In genomic region chr11:58211062-58211681, GRCm38 (mm10) we compare ENCODE assay signal across 11 mouse cellular contexts. TPM values are rescaled to one million over a fixed set of nuclear protein-coding genes. Genes with fewer than 3 reads are reported as not detected.
DNase-seq lines count a peak whose midpoint lies in the region; ATAC-seq and TF ChIP-seq lines count a peak whose summit lies in the region.
"Had no signal": no experiment of that assay in that cellular context is flagged by ENCODE, and none has a peak within 500 bp of the region (broad histone marks: within the 10 kb centered on the region; RNA-seq: fewer than 3 reads in every experiment).

No protein-coding gene starts in this region.

- H3K4me3 ChIP-seq in forebrain, embryonic 10.5 days = no peak overlapping the region
- no peak overlapping the region for H3K4me3 ChIP-seq in forebrain, embryonic 11.5 days (ENCODE audit: low read depth, low read length)
- H3K4me3 ChIP-seq in liver, embryonic 14.5 days (ENCODE audit: insufficient read depth in 1 of 2, low read depth in 2 of 2, low read length in 2 of 2) = no peak overlapping the region
- H3K4me3 ChIP-seq in midbrain, embryonic 15.5 days = no peak overlapping the region
- H3K4me3 ChIP-seq: lung, embryonic 15.5 days had no signal

- no peaks in the 10 kb centered on the region for H3K36me3 ChIP-seq in forebrain, embryonic 10.5 days (replicated peaks)
- no peaks in the 10 kb centered on the region for H3K36me3 ChIP-seq in forebrain, embryonic 11.5 days (ENCODE audit: control insufficient read depth, insufficient read depth, low read length)
- H3K36me3 ChIP-seq in liver, embryonic 14.5 days (replicated peaks; ENCODE audit: control insufficient read depth, insufficient read depth, low read depth) = no peaks in the 10 kb centered on the region
- no peaks in the 10 kb centered on the region for H3K36me3 ChIP-seq in midbrain, embryonic 15.5 days (replicated peaks)
- H3K36me3 ChIP-seq: lung, embryonic 15.5 days had no signal

- 19% methylated on average over 9 of the region's 9 CpGs for WGBS in forebrain, embryonic 10.5 days
- WGBS in forebrain, embryonic 11.5 days = 23% methylated on average over 9 of the region's 9 CpGs
- WGBS in liver, embryonic 14.5 days (ENCODE audit: insufficient replicate concordance) = 20% methylated on average over 9 of the region's 9 CpGs
- WGBS in midbrain, embryonic 15.5 days = 28% methylated on average over 9 of the region's 9 CpGs

- H3K9me3 ChIP-seq in forebrain, embryonic 10.5 days = no peaks in the 10 kb centered on the region
- no peaks in the 10 kb centered on the region for H3K9me3 ChIP-seq in forebrain, embryonic 11.5 days (ENCODE audit: control insufficient read depth, low read length)
- H3K9me3 ChIP-seq in liver, embryonic 14.5 days (ENCODE audit: control insufficient read depth, low read length) = no peaks in the 10 kb centered on the region
- H3K9me3 ChIP-seq in midbrain, embryonic 15.5 days = no peaks in the 10 kb centered on the region
- H3K9me3 ChIP-seq: lung, embryonic 15.5 days had no signal

- no peak overlapping the region for H3K9ac ChIP-seq in forebrain, embryonic 11.5 days (ENCODE audit: low read length)
- H3K9ac ChIP-seq in liver, embryonic 14.5 days (replicated peaks) = peak overlapping the region; percentile 1
- H3K9ac ChIP-seq in midbrain, embryonic 15.5 days = no peak overlapping the region
- H3K9ac ChIP-seq: lung, embryonic 15.5 days had no signal

- H3K27ac ChIP-seq in forebrain, embryonic 10.5 days = 0 out of 2 replicates have a peak overlapping the region, but pooled peaks have one; percentile 48
- H3K27ac ChIP-seq in forebrain, embryonic 11.5 days (ENCODE audit: low read depth, low read length) = no peak overlapping the region
- peak overlapping the region; percentile 28 for H3K27ac ChIP-seq in liver, embryonic 14.5 days
- H3K27ac ChIP-seq in midbrain, embryonic 15.5 days = no peak overlapping the region
- H3K27ac ChIP-seq: lung, embryonic 15.5 days had no signal

- H3K27me3 ChIP-seq in forebrain, embryonic 10.5 days (ENCODE audit: poor library complexity, severe bottlenecking) = peaks cover 9% of the 10 kb centered on the region
- no peaks in the 10 kb centered on the region for H3K27me3 ChIP-seq in forebrain, embryonic 11.5 days (ENCODE audit: control insufficient read depth, insufficient read depth, low read length)
- no peaks in the 10 kb centered on the region for H3K27me3 ChIP-seq in liver, embryonic 14.5 days (ENCODE audit: control insufficient read depth, insufficient read depth, low read length)
- H3K27me3 ChIP-seq in midbrain, embryonic 15.5 days (replicated peaks) = no peaks in the 10 kb centered on the region
- H3K27me3 ChIP-seq: lung, embryonic 15.5 days had no signal

- TF ChIP-seq CTCF in liver, embryonic 14.5 days (IDR thresholded peaks at IDR 0.05; ENCODE audit: low read depth) = no peak

- DNase-seq in forebrain, embryonic 10.5 days (ENCODE audit: extremely low spot score, low spot score) = no peak
- no peak for DNase-seq in forebrain, embryonic 11.5 days (ENCODE audit: low spot score)
- peak; percentile 19 for DNase-seq in 3T3-L1 (ENCODE audit: low read depth, low spot score)
- DNase-seq in liver, embryonic 14.5 days (ENCODE audit: low read depth in 3 of 3, low spot score in 3 of 3) = no peak
- DNase-seq in adrenal gland, adult 8-10 months = no peak
- DNase-seq in right cerebral cortex, adult 18-20 months = no peak
- DNase-seq: B cell, adult 2 months; kidney, adult 2 months had no signal

- peaks cover 20% of the 10 kb centered on the region for H3K4me1 ChIP-seq in forebrain, embryonic 10.5 days
- no peaks in the 10 kb centered on the region; the same call in 1 of the 2 replicates for H3K4me1 ChIP-seq in forebrain, embryonic 11.5 days (replicated peaks; ENCODE audit: control insufficient read depth, insufficient read depth, low read length)
- H3K4me1 ChIP-seq in liver, embryonic 14.5 days (replicated peaks; ENCODE audit: control insufficient read depth in 2 of 2, insufficient read depth in 2 of 2, low read length in 1 of 2) = peaks cover 25 to 36% of the 10 kb centered on the region in 2 experiments
- H3K4me1 ChIP-seq in midbrain, embryonic 15.5 days = no peaks in the 10 kb centered on the region

- no peak for ATAC-seq in forebrain, embryonic 11.5 days (replicated peaks; ENCODE audit: low FRiP score)
- peak; percentile 26 for ATAC-seq in common myeloid progenitor, adult 5-6 weeks (replicated peaks; ENCODE audit: low read depth, poor library complexity, severe bottlenecking)
- no peak for ATAC-seq in liver, embryonic 14.5 days (ENCODE audit: insufficient read depth)
- ATAC-seq in midbrain, embryonic 15.5 days (replicated peaks) = no peak

- no peak overlapping the region for H3K4me2 ChIP-seq in forebrain, embryonic 11.5 days (ENCODE audit: low read depth, low read length, severe bottlenecking)
- peak overlapping the region; percentile 32 for H3K4me2 ChIP-seq in liver, embryonic 14.5 days (ENCODE audit: low read depth)
- H3K4me2 ChIP-seq in midbrain, embryonic 15.5 days = no peak overlapping the region
- H3K4me2 ChIP-seq: lung, embryonic 15.5 days had no signal

- no peak for TF ChIP-seq EP300 in liver, embryonic 14.5 days (IDR thresholded peaks at IDR 0.05; ENCODE audit: low read depth)

RNA-seq across cellular contexts. Expression of gene Irgm2, which starts 11.8 kb away (rescaled TPM):
- polyA plus RNA-seq in forebrain, embryonic 10.5 days (2016; fragmentation: Nextera tagmentation; extraction: Ambion mirVana) = 0.20 and 0.26 TPM in 2 replicates
- 0.28 and 0.47 TPM in 2 replicates for polyA plus RNA-seq in forebrain, embryonic 11.5 days (2014; fragmentation: Nextera tagmentation; extraction: Ambion mirVana)
- total RNA-seq in common myeloid progenitor, adult 5-6 weeks (2017) = 4.6 and 7.8 TPM in 2 replicates
- polyA plus RNA-seq in liver, embryonic 14.5 days (2012; rRNA removed) = 2.4 and 2.8 TPM in 2 replicates
- polyA plus RNA-seq in liver, embryonic 14.5 days (2014; fragmentation: Nextera tagmentation; extraction: Ambion mirVana) = 2.6 and 3.0 TPM in 2 replicates
- 10 to 100 TPM; 14.7 to 19.4 (median 17.3) TPM for total RNA-seq in adrenal gland, adult 8-10 months (2022)
- 1.2 and 2.0 TPM in 2 replicates for polyA plus RNA-seq in midbrain, embryonic 15.5 days (2015; fragmentation: Nextera tagmentation; extraction: Ambion mirVana)

RNA-seq across cellular contexts. Expression of gene Igtp, which starts 11.8 kb away (rescaled TPM):
- polyA plus RNA-seq in forebrain, embryonic 10.5 days (2016; fragmentation: Nextera tagmentation; extraction: Ambion mirVana) = 1.2 and 1.7 TPM in 2 replicates
- polyA plus RNA-seq in forebrain, embryonic 11.5 days (2014; fragmentation: Nextera tagmentation; extraction: Ambion mirVana) = 2.0 and 2.3 TPM in 2 replicates
- 15.2 and 15.4 TPM in 2 replicates for total RNA-seq in common myeloid progenitor, adult 5-6 weeks (2017)
- polyA plus RNA-seq in liver, embryonic 14.5 days (2012; rRNA removed) = 3.6 and 4.7 TPM in 2 replicates
- polyA plus RNA-seq in liver, embryonic 14.5 days (2014; fragmentation: Nextera tagmentation; extraction: Ambion mirVana) = 6.9 and 7.6 TPM in 2 replicates
- 10 to 100 TPM; 12.9 to 17.0 (median 16.2) TPM for total RNA-seq in adrenal gland, adult 8-10 months (2022)
- 1.3 and 1.9 TPM in 2 replicates for polyA plus RNA-seq in midbrain, embryonic 15.5 days (2015; fragmentation: Nextera tagmentation; extraction: Ambion mirVana)

RNA-seq across cellular contexts. Expression of gene Mrpl22, which starts 39.7 kb away (rescaled TPM):
- 141 and 146 TPM in 2 replicates for polyA plus RNA-seq in forebrain, embryonic 10.5 days (2016; fragmentation: Nextera tagmentation; extraction: Ambion mirVana)
- polyA plus RNA-seq in forebrain, embryonic 11.5 days (2014; fragmentation: Nextera tagmentation; extraction: Ambion mirVana) = 119 TPM in 2 replicates
- total RNA-seq in common myeloid progenitor, adult 5-6 weeks (2017) = 55.0 and 55.2 TPM in 2 replicates
- polyA plus RNA-seq in liver, embryonic 14.5 days (2012; rRNA removed) = 53.3 and 66.0 TPM in 2 replicates
- polyA plus RNA-seq in liver, embryonic 14.5 days (2014; fragmentation: Nextera tagmentation; extraction: Ambion mirVana) = 101 and 102 TPM in 2 replicates
- total RNA-seq in adrenal gland, adult 8-10 months (2022) = 10 to 100 TPM; 63.8 to 78.6 (median 70.4) TPM
- 93.1 and 95.2 TPM in 2 replicates for polyA plus RNA-seq in midbrain, embryonic 15.5 days (2015; fragmentation: Nextera tagmentation; extraction: Ambion mirVana)

RNA-seq across cellular contexts. Expression of gene Gemin5, which starts 42.8 kb away (rescaled TPM):
- 38.6 and 39.5 TPM in 2 replicates for polyA plus RNA-seq in forebrain, embryonic 10.5 days (2016; fragmentation: Nextera tagmentation; extraction: Ambion mirVana)
- polyA plus RNA-seq in forebrain, embryonic 11.5 days (2014; fragmentation: Nextera tagmentation; extraction: Ambion mirVana) = 27.4 and 27.7 TPM in 2 replicates
- total RNA-seq in common myeloid progenitor, adult 5-6 weeks (2017) = 36.8 and 38.3 TPM in 2 replicates
- 4.8 and 5.9 TPM in 2 replicates for polyA plus RNA-seq in liver, embryonic 14.5 days (2012; rRNA removed)
- 8.4 and 10.7 TPM in 2 replicates for polyA plus RNA-seq in liver, embryonic 14.5 days (2014; fragmentation: Nextera tagmentation; extraction: Ambion mirVana)
- total RNA-seq in adrenal gland, adult 8-10 months (2022) = 10 to 100 TPM; 20.5 to 34.7 (median 26.4) TPM
- 14.0 and 15.1 TPM in 2 replicates for polyA plus RNA-seq in midbrain, embryonic 15.5 days (2015; fragmentation: Nextera tagmentation; extraction: Ambion mirVana)

Comparison
In these comparisons a context has a peak if more than half of its experiments do, and no peak if none do; other contexts are left out.
1. H3K27ac ChIP-seq: peak in forebrain, embryonic 10.5 days (single experiment) and liver, embryonic 14.5 days (single experiment); none in forebrain, embryonic 11.5 days (single experiment) and midbrain, embryonic 15.5 days (single experiment).